Mouse (Mus musculus) G1E (cell line): ENCODE measurements around the gene Dync2li1.

ENCODE experiments used
- CTCF ChIP-seq: IDR thresholded peaks from 2 replicates; pipeline ENCODE4 v1.5.1; 2012; ENCODE audit warnings: low read depth, low read length, inconsistent platforms, mixed read lengths
- GATA1 ChIP-seq: IDR thresholded peaks from 2 replicates; pipeline ENCODE4 v1.6.1; 2012; ENCODE audit warnings: borderline replicate concordance, low read length, inconsistent platforms, mixed read lengths
- GATA2 ChIP-seq: IDR thresholded peaks from 2 replicates; pipeline ENCODE4 v1.6.1; 2012; ENCODE audit warnings: low read depth, low read length, inconsistent platforms, borderline replicate concordance
- POLR2AphosphoS5 ChIP-seq: IDR thresholded peaks from 2 replicates; pipeline ENCODE4 v1.6.1; 2012; ENCODE audit warnings: low read depth, low read length, inconsistent platforms; ENCODE audit not compliant: insufficient replicate concordance
- TAL1 ChIP-seq: conservative IDR thresholded peaks from 2 replicates; pipeline ENCODE4 v1.6.1; 2012; ENCODE audit warnings: low read depth, low read length, inconsistent platforms, mixed read lengths

- TF ChIP-seq CTCF (no peak), POLR2AphosphoS5 (no peak), GATA1 (no peak), TAL1 (no peak), GATA2 (no peak)
These were observed 14.3 kb upstream of the Dync2li1 start for GRCm38 (mm10) chr17:84611971-84612370.
